Mouse (Mus musculus) kidney, postnatal 25 days (tissue): ENCODE data around the gene Gm2016.
"Not testable (repeated sequence)": the region's sequence is repeated elsewhere in the genome, so short reads cannot be mapped to it uniquely, and the experiment has no call there.

ENCODE experiments used
- DNase-seq, 2 experiments: peaks; one replicate each; pipeline ENCODE4 v3.0.0; 2021; ENCODE audit warnings: mixed read lengths in 2 of 2

The Gm2016 gene

DNA sequence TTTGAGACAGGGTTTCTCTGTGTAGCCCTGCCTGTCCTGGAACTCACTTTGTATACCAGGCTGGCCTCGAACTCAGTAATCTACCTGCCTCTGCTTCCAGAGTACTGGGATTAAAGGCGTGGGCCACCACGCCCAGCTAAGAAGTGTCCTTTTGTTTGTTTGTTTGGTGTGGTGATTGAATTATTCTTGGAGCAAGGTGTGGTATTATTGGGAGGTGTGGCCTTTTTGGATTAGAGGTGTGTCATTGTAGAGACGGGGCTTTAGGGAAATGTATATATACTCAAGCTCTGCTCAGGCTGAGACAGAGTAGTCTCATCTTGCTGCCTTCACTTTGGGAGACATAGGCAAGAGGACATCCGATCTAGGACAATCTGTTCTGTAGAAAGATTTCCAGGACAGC is at the start of gene Gm2016:
Gm2016 (plus strand) TSS at position 301 of the 400 bp plus-strand sequence.
- not testable (repeated sequence) for DNase-seq

DNA sequence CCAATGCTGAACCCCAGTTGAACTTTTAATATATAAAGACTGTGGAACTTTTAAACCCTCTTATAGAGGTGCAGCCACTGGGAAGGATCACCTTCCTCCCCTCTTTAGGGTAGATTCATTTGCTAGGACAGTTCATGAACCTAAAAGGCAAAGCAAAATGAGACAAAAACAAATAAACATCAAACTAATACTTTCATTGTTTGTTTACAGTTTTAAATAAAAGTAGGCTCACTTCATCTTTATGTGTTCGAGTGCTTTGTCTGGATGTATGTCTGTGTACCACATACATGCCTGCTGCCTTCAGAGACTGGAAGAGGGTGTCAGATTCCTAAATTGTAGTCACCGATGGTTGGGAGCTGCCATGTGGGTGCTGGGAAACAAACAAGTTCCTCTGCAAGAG is 31.6 kb upstream of the Gm2016 start, which contains the start of gene Gm2001:
Gm2001 (minus strand) TSS at position 101 of the 400 bp plus-strand sequence.
- not testable (repeated sequence) for DNase-seq

DNA sequence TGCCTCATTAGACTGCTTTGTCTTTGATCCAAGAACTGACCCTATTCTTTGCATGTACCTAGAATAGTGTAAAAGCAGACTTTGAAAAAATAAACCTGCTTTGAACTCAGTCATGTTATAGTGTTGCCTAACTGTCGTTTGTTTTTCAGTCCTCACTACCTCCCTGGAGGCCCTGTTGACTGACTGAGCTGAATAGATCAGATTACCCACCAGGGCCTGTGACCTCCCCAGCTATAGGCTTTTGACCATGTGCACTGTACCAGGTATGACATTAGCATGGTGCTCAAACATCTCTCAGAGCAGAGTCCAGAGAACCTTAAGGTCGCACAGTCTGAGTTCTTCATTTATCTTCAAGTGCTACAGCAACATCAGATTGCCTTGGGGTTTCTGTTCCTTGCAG is 23.2 kb upstream of the Gm2016 start:
- DNase-seq, result not testable (repeated sequence)

DNA sequence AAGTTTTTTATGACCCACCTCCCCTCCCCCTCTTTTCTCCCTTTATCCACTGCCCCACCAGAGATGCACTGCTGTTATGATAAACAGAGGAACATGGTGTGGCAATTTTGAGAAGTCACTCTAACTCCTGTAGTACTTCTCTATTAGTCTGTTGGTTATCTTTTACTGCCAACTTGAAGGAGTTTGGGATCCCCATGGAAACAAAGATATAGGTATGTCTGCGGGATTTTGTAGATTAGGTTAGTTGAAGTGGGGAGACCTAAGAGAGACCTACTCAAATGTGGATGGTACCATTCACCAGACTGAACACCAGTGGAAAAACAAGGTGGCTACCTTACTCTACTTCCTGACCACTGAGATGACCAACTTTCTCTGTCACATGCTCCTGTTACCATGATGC is 17.8 kb upstream of the Gm2016 start:
- not testable (repeated sequence) for DNase-seq

DNA sequence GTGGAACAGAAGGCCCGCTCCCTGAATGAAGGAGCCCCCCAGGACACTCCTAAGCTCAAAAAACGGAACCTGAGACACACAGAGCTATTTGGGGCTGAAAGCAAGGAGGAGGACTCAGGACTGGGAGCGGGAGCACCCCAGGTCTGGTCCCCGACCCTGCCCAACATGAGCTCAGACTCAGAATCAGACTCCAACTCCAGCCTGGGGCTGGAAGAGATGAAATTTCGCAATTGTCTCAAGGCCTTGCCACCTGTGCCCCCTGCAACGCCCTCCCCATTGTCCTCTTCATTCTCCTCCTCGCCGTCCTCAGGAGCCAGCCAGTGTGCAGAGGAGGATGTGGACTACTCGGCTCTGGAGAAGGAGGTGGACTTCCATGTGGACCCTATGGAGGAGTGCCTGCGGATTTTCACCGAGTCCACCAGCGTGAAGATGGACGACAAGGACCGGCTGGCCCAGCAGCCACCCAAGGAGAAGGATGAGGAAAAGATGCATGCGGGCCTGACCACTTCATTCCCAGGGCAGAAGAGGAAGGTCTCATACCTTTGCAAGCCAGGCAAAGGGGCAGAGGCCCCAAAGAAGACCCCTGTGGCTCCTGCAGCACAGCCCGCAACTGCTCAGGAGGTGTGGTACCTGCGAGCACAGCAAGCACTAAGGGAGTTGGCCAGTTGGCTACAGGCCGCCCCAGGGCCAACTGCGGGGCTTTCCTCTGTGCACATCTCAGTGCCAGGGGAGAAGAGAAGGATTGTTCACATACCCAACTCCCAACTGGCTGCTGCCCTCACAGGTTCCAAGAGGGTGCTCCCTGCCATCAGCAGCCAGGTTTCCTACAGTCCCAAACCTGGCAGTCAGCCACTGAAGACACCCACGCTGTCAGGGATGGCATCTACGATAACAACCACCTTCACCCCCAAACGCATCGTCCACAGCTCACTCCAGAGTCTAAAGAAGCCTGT is 11.9 kb upstream of the Gm2016 start:
- peak; percentile 8 to 44 for DNase-seq

DNA sequence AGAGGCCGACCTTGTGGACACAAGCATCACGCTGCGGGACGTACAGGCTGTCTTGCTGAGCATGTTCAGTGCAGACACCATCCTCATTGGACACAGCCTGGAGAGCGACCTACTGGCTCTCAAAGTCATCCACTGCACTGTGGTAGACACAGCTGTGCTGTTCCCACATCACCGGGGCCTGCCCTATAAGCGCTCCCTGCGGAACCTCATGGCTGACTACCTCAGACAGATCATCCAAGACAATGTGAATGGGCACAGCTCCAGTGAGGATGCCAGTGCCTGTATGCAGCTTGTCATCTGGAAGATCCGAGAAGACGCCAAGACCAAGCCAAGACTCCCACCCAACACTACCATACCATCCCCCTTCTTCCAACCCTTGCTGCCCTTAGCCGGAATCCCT is 10.2 kb upstream of the Gm2016 start:
- DNase-seq, result peak in 1 of 2 experiments; percentile 30

DNA sequence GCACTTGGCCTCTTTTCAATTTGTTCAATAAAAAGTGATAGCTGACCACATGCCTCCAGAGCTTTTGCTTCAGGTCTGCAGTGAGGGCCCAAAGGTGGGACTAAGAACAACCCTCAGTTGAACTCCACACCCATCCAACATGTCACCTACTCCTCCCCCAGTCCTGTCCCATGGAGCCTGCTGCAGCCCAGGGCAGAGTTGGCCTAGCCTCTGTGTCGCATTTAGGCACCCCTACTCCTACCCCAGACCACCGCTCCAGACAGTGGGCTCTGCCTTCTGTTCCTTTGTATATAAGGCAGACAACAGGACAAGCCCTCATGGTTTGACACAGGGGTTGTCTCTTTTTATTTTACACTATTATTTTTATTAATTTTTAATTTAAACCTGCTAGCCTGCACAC is 9.8 kb upstream of the Gm2016 start:
- not testable (repeated sequence) for DNase-seq

DNA sequence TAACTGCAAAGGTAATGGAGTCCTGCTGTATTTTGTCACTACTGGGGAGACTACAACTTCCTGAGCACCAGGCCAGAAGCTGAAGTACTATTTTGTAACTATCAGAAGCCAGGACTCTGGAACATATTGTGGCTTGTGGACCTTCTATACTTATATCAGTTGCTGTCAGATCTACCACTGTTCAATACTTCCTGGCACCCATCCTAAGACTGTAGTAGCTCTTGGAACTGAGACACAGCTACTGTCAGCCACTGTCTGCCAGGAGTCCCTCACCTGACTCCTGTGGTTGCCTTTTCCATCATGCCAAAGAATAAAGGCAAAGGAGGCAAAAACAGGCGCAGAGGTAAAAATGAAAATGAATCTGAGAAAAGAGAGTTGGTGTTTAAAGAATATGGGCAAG is 21.2 kb downstream of the Gm2016 start, which contains the start of gene Gm2022:
Gm2022 (plus strand) TSS at position 301 of the 400 bp plus-strand sequence.
- DNase-seq, result not testable (repeated sequence)

DNA sequence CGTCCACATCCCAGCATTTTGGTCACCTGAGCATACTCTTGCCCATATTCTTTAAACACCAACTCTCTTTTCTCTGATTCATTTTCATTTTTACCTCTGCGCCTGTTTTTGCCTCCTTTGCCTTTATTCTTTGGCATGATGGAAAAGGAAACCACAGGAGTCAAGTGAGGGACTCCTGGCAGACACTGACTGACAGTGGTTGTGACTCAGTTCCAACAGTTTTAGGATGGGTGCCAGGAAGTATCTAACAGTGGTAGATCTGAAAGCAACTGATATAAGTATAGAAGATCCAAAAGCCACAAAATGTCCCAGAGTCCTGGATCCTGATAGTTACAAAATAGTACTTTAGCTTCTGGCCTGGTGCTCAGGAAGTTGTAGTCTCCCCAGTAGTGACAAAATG is 45.8 kb downstream of the Gm2016 start, which contains the start of gene Gm2035:
Gm2035 (minus strand) TSS at position 137 of the 400 bp plus-strand sequence.
- DNase-seq, result not testable (repeated sequence)
